Mouse (Mus musculus): ENCODE results near the gene Iqce. TPM values are rescaled to one million over a fixed set of nuclear protein-coding genes. Genes with fewer than 3 reads are reported as not detected.

The Iqce gene
- polyA plus RNA-seq, 1 experiment from 2014 or later: 28.2 TPM

DNA sequence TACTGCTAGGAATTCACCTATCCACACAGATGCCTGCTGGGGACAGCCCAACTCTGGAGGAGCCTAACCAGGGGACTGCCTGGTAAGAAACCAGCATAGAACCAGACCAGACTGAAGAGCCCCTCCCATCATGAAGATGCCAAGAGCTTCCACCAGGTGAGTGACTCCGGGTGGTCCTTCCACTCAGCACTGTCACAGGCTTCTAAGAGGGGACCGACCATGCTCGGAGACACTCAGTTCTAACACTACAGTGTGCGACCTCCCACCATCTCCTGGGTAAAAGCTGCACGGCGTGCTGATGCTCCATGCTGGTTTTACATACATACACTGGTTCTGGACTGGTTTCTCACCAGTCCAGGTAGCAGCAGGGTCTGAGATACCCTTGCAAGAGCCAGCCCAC lies 56.0 kb downstream of the Iqce start:
- Histone ChIP-seq H3K9me3 (replicated peaks) (no peaks in the 10 kb centered on the region), H3K27me3 (no peaks in the 10 kb centered on the region), H3K4me3 (replicated peaks) (peak overlapping the region; percentile 98; the same call in 1 of the 2 replicates), H3K9ac (0 out of 2 replicates have a peak overlapping the region, but pooled peaks have one; percentile 12), H3K4me2 (replicated peaks) (peak overlapping the region; percentile 88), H3K36me3 (peaks cover 13% of the 10 kb centered on the region; the same call in 1 of the 2 replicates), H3K4me1 (peaks cover 72% of the 10 kb centered on the region), H3K27ac (replicated peaks) (no peak overlapping the region)
- 85% methylated on average over 6 of the region's 6 CpGs for WGBS
- no peak for ATAC-seq (ENCODE audit: insufficient number of reproducible peaks, low FRiP score, low TSS enrichment, low read depth)

- Histone ChIP-seq H3K4me1 (peaks cover 79% of the 10 kb centered on the region), H3K4me3 (replicated peaks) (no peak overlapping the region), H3K27ac (replicated peaks) (no peak overlapping the region), H3K9ac (no peak overlapping the region), H3K36me3 (peaks cover 13% of the 10 kb centered on the region; the same call in 1 of the 2 replicates), H3K4me2 (replicated peaks) (no peak overlapping the region), H3K27me3 (no peaks in the 10 kb centered on the region), H3K9me3 (replicated peaks) (no peaks in the 10 kb centered on the region)
- ATAC-seq (ENCODE audit: insufficient number of reproducible peaks, low FRiP score, low TSS enrichment, low read depth): no peak
- 87% methylated on average over 4 of the region's 4 CpGs for WGBS
These were observed 56.7 kb downstream of the Iqce start for GRCm38 (mm10) chr5:140645454-140645853.

DNA sequence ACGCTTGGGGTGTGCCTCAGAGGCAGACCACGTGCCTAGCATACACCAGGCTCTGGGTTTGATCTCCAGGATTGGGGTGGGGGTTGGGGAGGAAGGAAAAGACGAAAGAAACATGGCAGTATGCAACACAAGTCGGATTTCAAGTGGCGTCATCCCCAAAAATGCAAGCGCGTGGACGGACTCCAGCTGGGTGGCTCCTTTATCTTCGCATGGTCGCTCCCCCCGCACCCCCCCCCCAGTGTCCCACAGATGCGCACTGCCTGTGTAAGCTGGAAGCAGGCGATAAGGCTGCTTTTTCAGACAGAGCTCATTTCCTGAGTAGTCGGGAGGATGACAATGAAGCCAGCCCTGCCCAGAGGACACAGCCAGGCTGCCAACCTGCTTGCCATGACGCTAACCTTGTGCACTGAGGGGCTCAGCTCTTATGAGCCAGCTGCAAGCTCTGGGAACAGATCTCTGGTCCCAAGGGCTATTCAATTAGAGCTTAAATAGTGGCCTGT lies 57.4 kb downstream of the Iqce start:
- Histone ChIP-seq H3K27ac (replicated peaks) (no peak overlapping the region; the same call in 1 of the 2 replicates), H3K4me3 (replicated peaks) (no peak overlapping the region), H3K9me3 (replicated peaks) (no peaks in the 10 kb centered on the region), H3K4me2 (replicated peaks) (0 out of 2 replicates have a peak overlapping the region, but pooled peaks have one; percentile 13), H3K36me3 (peaks cover 18% of the 10 kb centered on the region; the same call in 1 of the 2 replicates), H3K9ac (no peak overlapping the region), H3K4me1 (peaks cover 85% of the 10 kb centered on the region), H3K27me3 (no peaks in the 10 kb centered on the region)
- 76% methylated on average over 15 of the region's 15 CpGs for WGBS
- no peak for ATAC-seq (ENCODE audit: insufficient number of reproducible peaks, low FRiP score, low TSS enrichment, low read depth)

DNA sequence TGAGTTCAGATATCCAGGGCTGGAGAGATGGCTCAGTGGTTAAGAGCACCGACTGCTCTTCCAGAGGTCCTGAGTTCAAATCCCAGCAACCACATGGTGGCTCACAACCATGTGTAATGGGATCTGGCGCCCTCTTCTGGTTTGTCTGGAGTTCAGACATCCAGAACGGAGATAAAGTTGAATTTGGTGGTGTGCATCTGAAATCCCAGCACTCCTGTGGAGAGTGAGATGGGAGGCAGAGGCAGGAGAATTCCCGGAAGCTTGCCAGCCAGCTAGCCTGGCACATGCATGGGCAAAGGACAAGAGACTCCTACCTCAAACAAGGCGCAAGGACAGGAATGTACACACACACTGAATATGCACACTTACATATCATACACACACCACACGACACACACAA lies 57.9 kb downstream of the Iqce start:
- Histone ChIP-seq H3K36me3 (peaks cover 20% of the 10 kb centered on the region; the same call in 1 of the 2 replicates), H3K4me1 (peaks cover 85% of the 10 kb centered on the region)
- 88% methylated on average over 6 of the region's 6 CpGs for WGBS

GRCm38 (mm10) chr5:140642076-140642475 lies 60.1 kb downstream of the Iqce start:
- Histone ChIP-seq H3K9ac (no peak overlapping the region), H3K4me2 (replicated peaks) (peak overlapping the region; percentile 38; the same call in 1 of the 2 replicates), H3K4me3 (replicated peaks) (no peak overlapping the region), H3K9me3 (replicated peaks) (no peaks in the 10 kb centered on the region), H3K27ac (replicated peaks) (peak overlapping the region; percentile 92), H3K36me3 (peaks cover 38% of the 10 kb centered on the region), H3K4me1 (peaks cover 72% of the 10 kb centered on the region), H3K27me3 (no peaks in the 10 kb centered on the region)
- ATAC-seq (ENCODE audit: insufficient number of reproducible peaks, low FRiP score, low TSS enrichment, low read depth): no peak
- WGBS: 38% methylated on average over 3 of the region's 3 CpGs

More for the DNA sequence above, 57.9 kb downstream of the Iqce start:
- Histone ChIP-seq H3K27ac (replicated peaks) (no peak overlapping the region), H3K4me3 (replicated peaks) (no peak overlapping the region), H3K4me2 (replicated peaks) (no peak overlapping the region), H3K27me3 (no peaks in the 10 kb centered on the region), H3K9me3 (replicated peaks) (no peaks in the 10 kb centered on the region), H3K9ac (no peak overlapping the region)
- ATAC-seq (ENCODE audit: insufficient number of reproducible peaks, low FRiP score, low TSS enrichment, low read depth): no peak

DNA sequence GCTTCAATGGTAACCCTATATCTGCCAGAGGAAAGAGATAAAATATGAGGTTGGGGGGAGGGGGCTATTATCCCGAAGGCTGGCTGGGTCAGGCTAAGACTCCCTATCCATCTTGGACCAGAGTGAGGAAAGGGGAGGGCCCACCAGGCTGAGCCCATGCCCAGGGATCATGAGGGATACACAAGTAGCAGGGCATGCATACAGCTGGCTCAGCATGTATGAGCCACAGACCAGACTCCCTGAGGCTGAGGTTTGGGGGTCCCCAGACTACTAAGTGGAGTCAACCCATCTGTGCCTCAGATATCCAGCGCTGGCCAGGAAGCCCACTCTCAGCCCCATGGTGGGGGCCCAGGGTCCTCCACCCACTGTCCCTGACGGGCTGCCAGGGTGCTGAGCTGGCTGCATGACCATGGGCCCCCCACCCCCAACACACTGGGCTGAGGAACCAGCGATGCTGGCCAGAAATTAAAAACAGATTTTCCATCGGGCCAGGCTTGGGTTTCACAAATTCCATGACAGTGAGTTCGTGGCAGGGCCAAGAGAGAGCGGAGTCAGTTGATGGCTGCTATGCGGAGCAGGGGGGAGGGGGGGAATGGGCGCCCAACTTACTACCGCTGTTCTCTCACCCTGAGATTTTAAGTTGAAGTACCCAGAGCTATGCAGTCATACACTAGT lies 60.8 kb downstream of the Iqce start:
- no peak overlapping the region for H3K4me3 ChIP-seq (replicated peaks)
- H3K9ac ChIP-seq: no peak overlapping the region
- peak overlapping the region; percentile 92 for H3K27ac ChIP-seq (replicated peaks)
- H3K36me3 ChIP-seq: peaks cover 44% of the 10 kb centered on the region
- no peaks in the 10 kb centered on the region for H3K27me3 ChIP-seq
- peaks cover 65% of the 10 kb centered on the region for H3K4me1 ChIP-seq
- no peaks in the 10 kb centered on the region for H3K9me3 ChIP-seq (replicated peaks)
- peak overlapping the region; percentile 38 for H3K4me2 ChIP-seq (replicated peaks)
- ATAC-seq (ENCODE audit: insufficient number of reproducible peaks, low FRiP score, low TSS enrichment, low read depth): peak; percentile 82
- 25% methylated on average over 10 of the region's 10 CpGs for WGBS

- Histone ChIP-seq H3K4me2 (replicated peaks) (peak overlapping the region; percentile 38; the same call in 1 of the 2 replicates), H3K27me3 (no peaks in the 10 kb centered on the region), H3K9me3 (replicated peaks) (no peaks in the 10 kb centered on the region), H3K4me3 (replicated peaks) (no peak overlapping the region), H3K9ac (no peak overlapping the region), H3K4me1 (peaks cover 59% of the 10 kb centered on the region), H3K36me3 (peaks cover 50% of the 10 kb centered on the region), H3K27ac (replicated peaks) (peak overlapping the region; percentile 92)
- 66% methylated on average over 2 of the region's 2 CpGs for WGBS
- no peak for ATAC-seq (ENCODE audit: insufficient number of reproducible peaks, low FRiP score, low TSS enrichment, low read depth)
These were observed 61.4 kb downstream of the Iqce start for GRCm38 (mm10) chr5:140640812-140641211.

DNA sequence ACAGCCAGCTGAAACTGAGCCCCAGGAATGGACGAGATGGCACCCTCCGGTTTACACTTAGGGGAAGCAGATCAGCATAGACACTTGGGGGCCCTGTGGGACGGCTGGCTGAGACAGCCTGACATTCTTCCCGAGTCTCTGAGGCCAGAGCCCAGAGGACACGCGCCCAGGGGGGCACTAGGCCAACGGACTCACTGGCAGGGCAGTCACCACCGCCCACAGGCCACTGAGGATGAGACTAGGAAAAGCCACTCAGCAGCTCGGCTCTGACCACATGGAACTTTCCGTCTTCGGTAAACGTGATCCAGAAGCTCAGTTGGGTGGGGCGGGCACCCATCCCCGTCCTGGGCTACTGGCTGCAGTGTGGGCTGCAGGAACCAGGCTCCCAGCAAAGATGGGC lies 62.3 kb downstream of the Iqce start:
- Histone ChIP-seq H3K27ac (replicated peaks) (peak overlapping the region; percentile 92), H3K27me3 (no peaks in the 10 kb centered on the region), H3K4me1 (peaks cover 50% of the 10 kb centered on the region), H3K4me2 (replicated peaks) (no peak overlapping the region), H3K9ac (no peak overlapping the region), H3K4me3 (replicated peaks) (no peak overlapping the region), H3K9me3 (replicated peaks) (no peaks in the 10 kb centered on the region), H3K36me3 (peaks cover 57% of the 10 kb centered on the region)
- no peak for ATAC-seq (ENCODE audit: insufficient number of reproducible peaks, low FRiP score, low TSS enrichment, low read depth)
- 63% methylated on average over 14 of the region's 14 CpGs for WGBS

DNA sequence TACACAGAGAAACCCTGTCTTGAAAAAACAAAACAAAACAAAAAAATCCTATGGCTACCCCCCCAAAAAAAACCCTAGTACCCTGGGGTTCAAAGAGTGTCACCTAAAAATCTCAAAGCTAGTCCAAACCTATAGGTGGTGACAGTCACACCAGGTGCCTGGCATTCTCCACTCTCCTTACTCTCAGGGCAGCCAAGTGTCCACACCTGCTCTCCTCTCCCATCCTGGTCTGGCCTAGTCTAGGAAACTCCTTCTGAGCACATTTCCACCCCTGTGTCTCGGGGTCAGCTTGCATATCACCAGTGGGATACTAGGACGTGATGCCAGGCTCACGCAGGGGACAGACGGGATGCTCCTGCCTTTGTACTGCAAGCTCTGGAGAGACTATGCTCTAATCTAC lies 62.9 kb downstream of the Iqce start:
- Histone ChIP-seq H3K27ac (replicated peaks) (no peak overlapping the region), H3K4me1 (peaks cover 46% of the 10 kb centered on the region), H3K27me3 (no peaks in the 10 kb centered on the region), H3K9me3 (replicated peaks) (no peaks in the 10 kb centered on the region), H3K36me3 (peaks cover 57% of the 10 kb centered on the region), H3K4me2 (replicated peaks) (no peak overlapping the region), H3K9ac (no peak overlapping the region), H3K4me3 (replicated peaks) (no peak overlapping the region)
- no peak for ATAC-seq (ENCODE audit: insufficient number of reproducible peaks, low FRiP score, low TSS enrichment, low read depth)
- WGBS: 93% methylated on average over 4 of the region's 4 CpGs

DNA sequence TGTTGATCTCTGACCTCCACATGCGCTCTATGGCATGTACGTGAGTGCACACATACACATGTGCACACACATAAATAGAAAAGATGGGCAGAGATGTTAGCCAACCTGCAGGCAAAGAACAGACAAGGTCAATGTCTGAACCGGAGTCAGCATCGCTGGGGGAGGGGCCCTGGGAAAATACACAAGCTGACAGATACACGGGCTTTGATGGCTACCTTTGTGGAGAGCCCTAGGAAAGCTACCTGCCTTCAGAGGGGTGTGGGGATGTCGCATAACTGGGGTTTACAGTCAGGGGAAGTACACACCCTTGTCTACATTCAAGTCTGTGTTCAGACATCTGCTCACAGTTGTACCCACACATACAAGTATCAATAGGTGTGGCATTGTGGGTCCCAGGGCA lies 63.7 kb downstream of the Iqce start:
- Histone ChIP-seq H3K27me3 (no peaks in the 10 kb centered on the region), H3K36me3 (peaks cover 60% of the 10 kb centered on the region), H3K9ac (no peak overlapping the region), H3K9me3 (replicated peaks) (no peaks in the 10 kb centered on the region), H3K4me1 (peaks cover 41% of the 10 kb centered on the region), H3K27ac (replicated peaks) (no peak overlapping the region), H3K4me2 (replicated peaks) (no peak overlapping the region), H3K4me3 (replicated peaks) (no peak overlapping the region)
- 90% methylated on average over 6 of the region's 6 CpGs for WGBS
- ATAC-seq (ENCODE audit: insufficient number of reproducible peaks, low FRiP score, low TSS enrichment, low read depth): no peak

GRCm38 (mm10) chr5:140637989-140638388 lies 64.2 kb downstream of the Iqce start:
- ATAC-seq (ENCODE audit: insufficient number of reproducible peaks, low FRiP score, low TSS enrichment, low read depth): no peak
- Histone ChIP-seq H3K4me3 (replicated peaks) (no peak overlapping the region), H3K36me3 (peaks cover 65% of the 10 kb centered on the region), H3K27ac (replicated peaks) (no peak overlapping the region), H3K9me3 (replicated peaks) (no peaks in the 10 kb centered on the region), H3K4me1 (peaks cover 37% of the 10 kb centered on the region), H3K9ac (no peak overlapping the region), H3K4me2 (replicated peaks) (no peak overlapping the region), H3K27me3 (no peaks in the 10 kb centered on the region)
- WGBS: 85% methylated on average over 3 of the region's 3 CpGs

DNA sequence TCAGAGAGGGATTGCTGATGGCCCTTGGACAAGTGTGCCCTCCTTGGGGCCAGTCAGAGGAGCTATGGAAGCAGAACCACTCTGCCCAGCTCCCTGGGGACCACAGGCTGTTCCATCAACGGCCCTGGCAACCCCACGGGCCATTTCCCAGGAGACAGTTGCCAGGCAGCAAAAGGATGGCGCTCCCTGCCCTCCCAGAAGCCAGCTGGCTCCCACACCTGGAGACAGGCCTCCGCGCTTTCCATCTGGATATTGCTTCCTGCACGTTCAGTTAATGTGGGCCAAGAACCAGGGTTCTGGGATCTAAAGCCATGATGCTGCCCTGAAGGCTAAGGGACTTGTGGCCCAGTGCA lies 65.1 kb downstream of the Iqce start:
- 83% methylated on average over 6 of the region's 6 CpGs for WGBS

More for the DNA sequence above, 65.1 kb downstream of the Iqce start:
- Histone ChIP-seq H3K4me3 (replicated peaks) (no peak overlapping the region), H3K36me3 (peaks cover 73% of the 10 kb centered on the region), H3K4me2 (replicated peaks) (no peak overlapping the region), H3K9me3 (replicated peaks) (no peaks in the 10 kb centered on the region), H3K9ac (no peak overlapping the region), H3K27ac (replicated peaks) (0 out of 2 replicates have a peak overlapping the region, but pooled peaks have one; percentile 3), H3K4me1 (peaks cover 28% of the 10 kb centered on the region), H3K27me3 (no peaks in the 10 kb centered on the region)
- ATAC-seq (ENCODE audit: insufficient number of reproducible peaks, low FRiP score, low TSS enrichment, low read depth): no peak
